Mouse (Mus musculus) effector memory CD4-positive, alpha-beta T cell, adult 5 months (primary cell): ENCODE data around the gene Gm5127. TPM values are rescaled to one million over a fixed set of nuclear protein-coding genes. Genes with fewer than 3 reads are reported as not detected.

Experiments used
- polyA plus RNA-seq: library from polyadenylated mRNA; unstranded; fragments of 100-300 nt; shearing (Covaris generic); gene quantifications from one replicate; pipeline ENCODE4 v1.2.1, GENCODE M21; 2017

Gm5127 gene
- polyA plus RNA-seq = 0.94 TPM

GRCm38 (mm10) chrX:106582886-106583285 lies at the start of gene Gm5127:
Gene Gm5127, plus strand, starts transcription at chrX:106583186.

GRCm38 (mm10) chrX:106603386-106603785 lies 20.4 kb downstream of the Gm5127 start, which contains the start of gene Cysltr1:
Gene Cysltr1, minus strand, starts transcription at chrX:106603679.

Other genes starting within 250 kb of the Gm5127 start
- gene Fndc3c1, start 97.8 kb upstream of the Gm5127 start, polyA plus RNA-seq = not detected
- 0.86 TPM for gene Cysltr1, start 20.5 kb downstream of the Gm5127 start, polyA plus RNA-seq